Mouse (Mus musculus) MEL (cell line): ENCODE measurements around the gene Agap2. TPM values are rescaled to one million over a fixed set of nuclear protein-coding genes. Genes with fewer than 3 reads are reported as not detected.

Experiments
- DNase-seq: peaks from one replicate; pipeline ENCODE4 v3.0.0; 2011; ENCODE audit warnings: low read depth, low spot score
- H3K27ac ChIP-seq: 2 replicates; pipeline ENCODE4 v1.5.1; 2012; ENCODE audit warnings: low read depth, mild to moderate bottlenecking, control low read depth, low read length, moderate library complexity; ENCODE audit not compliant: control insufficient read depth
- H3K27me3 ChIP-seq, 2 experiments: fragments of 150-350 bp in 1 of 2; sonication (generic) in 1 of 2; 2 replicates each; pipeline ENCODE4 v1.6.1; 2012; ENCODE audit warnings: low read length in 2 of 2, mild to moderate bottlenecking in 2 of 2, improper control_type of control experiment in 1 of 2, moderate library complexity in 1 of 2; ENCODE audit not compliant: insufficient read depth in 2 of 2, control insufficient read depth in 1 of 2
- H3K36me3 ChIP-seq, 2 experiments: 2 replicates each; pipeline ENCODE4 v1.6.1; 2012 to 2014; ENCODE audit warnings: low read length in 2 of 2, improper control_type of control experiment in 1 of 2, inconsistent platforms in 1 of 2, mild to moderate bottlenecking in 1 of 2; ENCODE audit not compliant: insufficient read depth in 2 of 2, control insufficient read depth in 1 of 2
- H3K4me1 ChIP-seq, 2 experiments: fragments of 150-350 bp in 1 of 2; sonication (generic) in 1 of 2; 2 replicates each; pipeline ENCODE4 v1.6.1; 2012; ENCODE audit warnings: low read length in 2 of 2, improper control_type of control experiment in 1 of 2, mild to moderate bottlenecking in 1 of 2; ENCODE audit not compliant: insufficient read depth in 2 of 2, control insufficient read depth in 1 of 2
- H3K4me3 ChIP-seq, 2 experiments: fragments of 150-350 bp in 1 of 2; sonication (generic) in 1 of 2; 2 replicates each; pipeline ENCODE4 v1.5.1; 2012; ENCODE audit warnings: low read depth in 2 of 2, low read length in 2 of 2, mild to moderate bottlenecking in 2 of 2, moderate library complexity in 2 of 2, control low read depth in 1 of 2, improper control_type of control experiment in 1 of 2; ENCODE audit not compliant: control insufficient read depth in 1 of 2, insufficient read depth in 1 of 2
- H3K79me2 ChIP-seq: 2 replicates; pipeline ENCODE4 v1.6.1; 2012; ENCODE audit warnings: mild to moderate bottlenecking, low read length, moderate library complexity; ENCODE audit not compliant: control insufficient read depth, poor library complexity, insufficient read depth
- H3K9ac ChIP-seq: 2 replicates; pipeline ENCODE4 v1.6.1; 2012; ENCODE audit warnings: low read depth, mild to moderate bottlenecking, control low read depth, low read length, moderate library complexity; ENCODE audit not compliant: control insufficient read depth, poor library complexity, severe bottlenecking
- H3K9me3 ChIP-seq: fragments of 150-350 bp; sonication (generic); replicated peaks from 2 replicates; pipeline ENCODE4 v1.6.1; 2012; ENCODE audit warnings: mild to moderate bottlenecking, low read length, improper control_type of control experiment, moderate library complexity; ENCODE audit not compliant: insufficient read depth
- CHD1 ChIP-seq: IDR thresholded peaks from 2 replicates; pipeline ENCODE4 v1.6.1; 2012; ENCODE audit warnings: low read depth, mild to moderate bottlenecking, inconsistent platforms, low read length, improper control_type of control experiment
- CHD2 ChIP-seq: IDR thresholded peaks from 2 replicates; pipeline ENCODE4 v1.6.1; 2011; ENCODE audit warnings: low read length, improper control_type of control experiment
- E2F4 ChIP-seq: IDR thresholded peaks from 2 replicates; pipeline ENCODE4 v1.6.1; 2011; ENCODE audit warnings: low read depth, low read length, improper control_type of control experiment, borderline replicate concordance
- ELF1 ChIP-seq: IDR thresholded peaks from 2 replicates; pipeline ENCODE4 v1.6.1; 2014; ENCODE audit warnings: low read depth, mild to moderate bottlenecking, inconsistent platforms, low read length, improper control_type of control experiment, moderate library complexity
- EP300 ChIP-seq, 2 experiments: IDR thresholded peaks; 2 replicates each; pipeline ENCODE4 v1.6.1; 2011; ENCODE audit warnings: improper control_type of control experiment in 2 of 2, low read length in 2 of 2, low read depth in 1 of 2, mild to moderate bottlenecking in 1 of 2
- ETS1 ChIP-seq: IDR thresholded peaks from 2 replicates; pipeline ENCODE4 v1.6.1; 2012; ENCODE audit warnings: low read depth, mild to moderate bottlenecking, inconsistent platforms, low read length, improper control_type of control experiment, moderate library complexity
- HCFC1 ChIP-seq: IDR thresholded peaks from 2 replicates; pipeline ENCODE4 v1.6.1; 2012; ENCODE audit warnings: low read depth, mild to moderate bottlenecking, inconsistent platforms, low read length, improper control_type of control experiment, moderate library complexity
- MAFK ChIP-seq: IDR thresholded peaks from 2 replicates; pipeline ENCODE4 v1.6.1; 2011; ENCODE audit warnings: low read depth, mild to moderate bottlenecking, low read length, improper control_type of control experiment, borderline replicate concordance
- MAX ChIP-seq: IDR thresholded peaks from 2 replicates; pipeline ENCODE4 v1.6.1; 2011; ENCODE audit warnings: low read length, improper control_type of control experiment
- MAZ ChIP-seq: IDR thresholded peaks from 2 replicates; pipeline ENCODE4 v1.6.1; 2012; ENCODE audit warnings: low read depth, mild to moderate bottlenecking, inconsistent platforms, low read length, improper control_type of control experiment
- NELFE ChIP-seq: IDR thresholded peaks from 2 replicates; pipeline ENCODE4 v1.6.1; 2011; ENCODE audit warnings: low read depth, low read length, improper control_type of control experiment
- NRF1 ChIP-seq: IDR thresholded peaks from 2 replicates; pipeline ENCODE4 v1.6.1; 2014; ENCODE audit warnings: low read depth, mild to moderate bottlenecking, inconsistent platforms, low read length, improper control_type of control experiment, moderate library complexity; ENCODE audit not compliant: poor library complexity, insufficient read depth, severe bottlenecking
- POLR2A ChIP-seq, 2 experiments: IDR thresholded peaks; 2 replicates each; pipeline ENCODE4 v1.6.1; 2011 to 2012; ENCODE audit warnings: low read length in 2 of 2, mild to moderate bottlenecking in 2 of 2, control low read depth in 1 of 2, improper control_type of control experiment in 1 of 2, low read depth in 1 of 2, moderate library complexity in 1 of 2; ENCODE audit not compliant: control insufficient read depth in 1 of 2, insufficient read depth in 1 of 2, poor library complexity in 1 of 2
- POLR2AphosphoS2 ChIP-seq: IDR thresholded peaks from 2 replicates; pipeline ENCODE4 v1.6.1; 2011; ENCODE audit warnings: low read length, improper control_type of control experiment
- SIN3A ChIP-seq: IDR thresholded peaks from 2 replicates; pipeline ENCODE4 v1.6.1; 2012; ENCODE audit warnings: low read length, improper control_type of control experiment, inconsistent platforms
- TAL1 ChIP-seq: IDR thresholded peaks from 2 replicates; pipeline ENCODE4 v1.6.1; 2012; ENCODE audit warnings: mild to moderate bottlenecking, inconsistent platforms, low read length, moderate library complexity, mixed read lengths
- TBP ChIP-seq: IDR thresholded peaks from 2 replicates; pipeline ENCODE4 v1.8.0; 2011; ENCODE audit warnings: low read depth, low read length, improper control_type of control experiment
- USF1 ChIP-seq: IDR thresholded peaks from 2 replicates; pipeline ENCODE4 v1.6.1; 2014; ENCODE audit warnings: low read depth, mild to moderate bottlenecking, inconsistent platforms, low read length, improper control_type of control experiment, moderate library complexity
- ZMIZ1 ChIP-seq: IDR thresholded peaks from 2 replicates; pipeline ENCODE4 v1.6.1; 2012; ENCODE audit warnings: low read depth, mild to moderate bottlenecking, inconsistent platforms, low read length, improper control_type of control experiment, moderate library complexity
- ZNF384 ChIP-seq: IDR thresholded peaks from 2 replicates; pipeline ENCODE4 v1.6.1; 2012; ENCODE audit warnings: low read depth, mild to moderate bottlenecking, inconsistent platforms, low read length, improper control_type of control experiment
- polyA plus RNA-seq, 2 experiments: library from polyadenylated mRNA; stranded (reverse) in 1 of 2; unstranded in 1 of 2; fragments of >175 nt in 1 of 2; fragments of >200 nt in 1 of 2; gene quantifications; 2 replicates each; pipeline versions ENCODE4 v1.2.1 to v1.2.4; 2012; ENCODE audit warnings: low replicate concordance in 2 of 2, low read depth in 1 of 2; ENCODE audit not compliant: insufficient read length in 2 of 2, insufficient read depth in 1 of 2, missing spikeins in 1 of 2
- total RNA-seq: library from RNA; depleted of rRNA; stranded (reverse); fragments of 300-350 nt; gene quantifications from 2 replicates; pipeline ENCODE4 v1.2.3, GENCODE M21; 2012

Gene Agap2
- total and polyA plus RNA-seq, 3 experiments: 0.04 to 0.46 TPM; not detected in 1

DNA sequence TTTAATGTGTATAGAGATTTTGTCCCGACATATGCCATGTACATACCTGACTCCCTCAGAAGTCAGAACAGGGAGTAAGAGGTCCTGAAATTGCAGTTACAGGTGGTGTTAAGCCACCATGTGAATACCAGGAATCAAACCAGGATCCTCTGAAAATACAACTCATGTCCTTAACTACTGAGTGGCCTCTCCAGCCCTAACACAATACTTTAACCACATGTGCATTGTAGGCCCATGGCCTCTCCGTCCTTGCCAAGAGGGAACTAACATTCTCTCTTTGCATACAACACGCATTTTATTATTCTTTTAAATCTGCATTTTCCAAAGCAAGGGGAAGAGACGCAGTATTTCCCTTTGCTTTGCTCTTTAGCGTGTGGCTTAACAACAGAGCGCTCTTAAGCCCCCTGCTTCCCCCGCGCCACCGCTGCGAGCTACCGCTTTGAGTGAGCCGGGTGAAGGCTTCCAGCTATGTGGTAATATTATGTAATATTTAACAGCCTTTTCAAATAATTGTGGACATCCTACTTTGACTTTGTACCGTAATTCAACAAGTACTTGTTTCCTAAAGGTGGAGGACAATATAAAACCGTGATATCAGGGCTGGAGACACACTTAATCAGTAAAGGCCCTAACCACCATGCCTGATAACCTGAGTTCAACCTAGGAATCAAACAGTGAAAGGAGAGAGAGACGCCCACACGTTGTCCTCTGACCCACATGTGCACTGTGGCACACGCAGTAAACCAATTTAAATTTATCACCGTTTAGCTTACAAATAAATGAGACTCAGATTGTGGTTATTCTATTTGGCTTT lies 63.5 kb downstream of the Agap2 start (continued):
- no peak for TF ChIP-seq CHD2
- no peak for TF ChIP-seq USF1
- peak; percentile 67 for TF ChIP-seq ETS1
- TF ChIP-seq MAZ: no peak
- TF ChIP-seq POLR2AphosphoS2: no peak
- TF ChIP-seq ZMIZ1: no peak
- no peak for TF ChIP-seq ELF1
- peak; percentile 81 for TF ChIP-seq MAX
- TF ChIP-seq MAFK: peak; percentile 53; the same call in 1 of the 2 replicates
- no peak for TF ChIP-seq CHD1
- no peak for TF ChIP-seq HCFC1
- no peak for TF ChIP-seq NELFE
- no peak for TF ChIP-seq E2F4
- TF ChIP-seq POLR2A (IDR thresholded peaks at IDR 0.05; ENCODE audit: control insufficient read depth in 1 of 2, insufficient read depth in 1 of 2, low read depth in 1 of 2, low read length in 2 of 2, poor library complexity in 1 of 2): no peak
- TF ChIP-seq NRF1: no peak
- TF ChIP-seq TAL1: no peak
- peak; percentile 79 to 86 for TF ChIP-seq EP300 (IDR thresholded peaks at IDR 0.05; ENCODE audit: low read depth in 1 of 2, low read length in 2 of 2)

GRCm38 (mm10) chr10:127140971-127141370 lies 65.9 kb downstream of the Agap2 start:
- Histone ChIP-seq H3K4me1 (peaks cover 25 to 32% of the 10 kb centered on the region in 2 experiments), H3K79me2 (no peaks in the 10 kb centered on the region), H3K27me3 (no peaks in the 10 kb centered on the region), H3K9me3 (no peaks in the 10 kb centered on the region), H3K36me3 (peaks cover 0 to 31% of the 10 kb centered on the region in 2 experiments; a peak in 2 of 4 replicates), H3K4me3 (no peak overlapping the region), H3K9ac (no peak overlapping the region), H3K27ac (no peak overlapping the region)
- DNase-seq: no peak
- TF ChIP-seq SIN3A: no peak
- no peak for TF ChIP-seq ZNF384
- TF ChIP-seq CHD1: no peak
- no peak for TF ChIP-seq TBP
